Mouse (Mus musculus) embryonic facial prominence, embryonic 11.5 days (tissue): ENCODE measurements at regions not wholly inside any gene's neighbourhood (a gene's known extent, or its start where the extent isn't known, plus 50 kb on each side); places are given as distances from the start of the nearest gene placed in this dataset.

Experiments
- ATAC-seq: fragments of 200-750 bp; cut with Nextera tagmentation; replicated peaks from 2 replicates; pipeline ENCODE4 v1.8.0; 2017; ENCODE audit warnings: low read depth; ENCODE audit not compliant: insufficient number of reproducible peaks, low FRiP score, low TSS enrichment
- DNase-seq: peaks from one replicate; pipeline ENCODE4 v3.0.0-alpha.2; 2015; ENCODE audit warnings: low spot score
- H3K27ac ChIP-seq: fragments of 300-500 bp; sonication (generic); replicated peaks from 2 replicates; pipeline ENCODE4 v1.5.1; 2014; ENCODE audit warnings: mild to moderate bottlenecking, low read depth, low read length, control low read depth
- H3K27me3 ChIP-seq: fragments of 300-500 bp; sonication (generic); 2 replicates; pipeline ENCODE4 v1.6.1; 2014; ENCODE audit warnings: mild to moderate bottlenecking, low read length, moderate library complexity, mixed read lengths; ENCODE audit not compliant: control insufficient read depth, insufficient read depth
- H3K36me3 ChIP-seq: fragments of 300-500 bp; sonication (generic); replicated peaks from 2 replicates; pipeline ENCODE4 v1.6.1; 2014; ENCODE audit warnings: low read depth, mild to moderate bottlenecking, low read length, moderate library complexity, mixed read lengths; ENCODE audit not compliant: control insufficient read depth, insufficient read depth
- H3K4me1 ChIP-seq: fragments of 300-500 bp; sonication (generic); 2 replicates; pipeline ENCODE4 v1.6.1; 2014; ENCODE audit warnings: low read length, mixed read lengths; ENCODE audit not compliant: control insufficient read depth, insufficient read depth
- H3K4me2 ChIP-seq: fragments of 300-500 bp; sonication (generic); 2 replicates; pipeline ENCODE4 v1.6.1; 2014; ENCODE audit warnings: low read depth, mild to moderate bottlenecking, control low read depth, low read length, moderate library complexity
- H3K4me3 ChIP-seq: fragments of 300-500 bp; sonication (generic); 2 replicates; pipeline ENCODE4 v1.5.1; 2014; ENCODE audit warnings: low read depth, low read length, control low read depth
- H3K9ac ChIP-seq: fragments of 300-500 bp; sonication (generic); replicated peaks from 2 replicates; pipeline ENCODE4 v1.6.1; 2014; ENCODE audit warnings: mild to moderate bottlenecking, control low read depth, low read length
- H3K9me3 ChIP-seq: fragments of 300-500 bp; sonication (generic); replicated peaks from 2 replicates; pipeline ENCODE4 v1.6.1; 2016; ENCODE audit warnings: mild to moderate bottlenecking, low read length, inconsistent platforms, mixed read lengths; ENCODE audit not compliant: control insufficient read depth
- WGBS: fragments of 180-500 bp; shearing (Covaris S2); extraction: QIAGEN DNeasy Blood & Tissue Kit; methylation state at CpG from one replicate; pipeline ENCODE4 v1.1.7; 2014; 5-methylcytosine and 5-hydroxymethylcytosine counted together

DNA sequence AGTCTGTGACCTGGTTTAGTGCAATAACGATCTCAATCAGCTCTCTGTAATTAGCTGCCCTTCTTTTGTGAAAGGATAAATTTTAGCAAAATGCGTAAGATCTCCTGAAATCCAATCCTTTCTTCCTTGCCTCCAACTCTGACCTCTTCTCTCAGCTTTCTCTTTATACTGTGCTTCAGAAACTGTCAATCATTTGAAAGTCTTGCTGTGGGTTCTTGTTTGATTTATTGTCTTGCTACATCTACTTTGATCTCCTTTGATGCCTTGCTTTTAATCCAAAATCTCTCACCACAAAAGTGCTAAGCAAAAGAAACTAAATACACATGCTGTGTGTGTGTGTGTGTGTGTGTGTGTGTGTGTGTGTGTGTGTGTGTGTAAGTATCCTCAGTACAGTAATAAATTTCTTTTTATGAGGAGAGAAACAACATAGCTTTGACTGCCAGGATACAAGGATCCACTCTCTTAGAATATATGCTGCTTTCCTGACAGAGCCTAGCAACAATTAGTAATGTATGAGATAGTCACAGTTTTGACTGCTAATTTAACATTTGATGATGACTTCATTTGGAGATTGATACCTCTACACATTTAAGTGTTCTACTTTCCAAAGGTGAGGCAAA lies 270.5 kb downstream of the Cdh11 start:
- no peak overlapping the region for H3K4me2 ChIP-seq
- no peaks in the 10 kb centered on the region for H3K9me3 ChIP-seq
- H3K4me3 ChIP-seq = no peak overlapping the region
- no peaks in the 10 kb centered on the region for H3K27me3 ChIP-seq
- WGBS = 35% methylated on average over 2 of the region's 2 CpGs
- DNase-seq (no peak), ATAC-seq (no peak)
- H3K27ac ChIP-seq = no peak overlapping the region
- H3K4me1 ChIP-seq = no peaks in the 10 kb centered on the region
- no peak overlapping the region for H3K9ac ChIP-seq
- no peaks in the 10 kb centered on the region for H3K36me3 ChIP-seq

DNA sequence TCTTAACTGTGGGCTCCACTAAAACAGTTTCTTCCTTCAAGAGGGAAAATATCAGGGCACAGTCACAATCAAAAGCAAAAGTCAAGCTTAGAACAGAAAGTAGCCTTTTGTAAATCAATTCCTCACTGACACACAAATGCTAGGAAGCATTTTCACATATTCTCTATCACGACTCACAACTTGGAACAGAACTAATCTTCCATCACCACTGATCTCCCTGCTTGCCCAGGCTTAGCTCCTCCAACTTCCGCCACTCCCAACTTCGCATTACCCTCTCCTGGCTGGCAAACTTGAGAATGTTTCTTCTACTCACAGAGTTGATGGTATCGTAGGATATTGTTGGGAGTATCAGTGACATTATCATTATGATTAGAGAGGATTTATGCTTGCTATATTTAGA lies 284.7 kb downstream of the Cdh11 start:
- no peak for DNase-seq
- no peak for ATAC-seq
- no peaks in the 10 kb centered on the region for H3K9me3 ChIP-seq
- 83% methylated on average over 4 of the region's 4 CpGs for WGBS
- H3K4me1 ChIP-seq = no peaks in the 10 kb centered on the region
- no peak overlapping the region for H3K4me3 ChIP-seq
- H3K27ac ChIP-seq = no peak overlapping the region
- no peaks in the 10 kb centered on the region for H3K27me3 ChIP-seq
- no peak overlapping the region for H3K4me2 ChIP-seq
- no peak overlapping the region for H3K9ac ChIP-seq
- no peaks in the 10 kb centered on the region for H3K36me3 ChIP-seq

DNA sequence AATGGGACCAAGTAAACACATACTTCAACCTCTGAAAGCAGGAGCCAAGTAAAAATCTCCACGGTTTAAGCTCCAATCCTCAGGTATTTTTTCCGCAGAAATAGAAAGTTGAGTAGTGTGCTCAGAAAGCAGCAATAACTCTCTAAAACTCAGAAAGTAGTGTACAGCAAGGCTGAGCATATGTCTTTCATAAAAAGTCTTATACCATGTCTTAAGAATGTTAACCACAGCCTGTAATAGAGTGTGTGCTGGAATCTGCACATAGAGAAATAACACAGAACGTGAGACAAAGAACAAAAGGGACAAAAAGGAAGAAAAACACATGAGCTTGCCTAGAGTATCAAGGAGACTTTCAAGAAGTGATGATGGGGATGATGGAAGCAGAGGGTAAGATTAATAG lies 285.2 kb downstream of the Cdh11 start:
- Histone ChIP-seq H3K9me3 (no peaks in the 10 kb centered on the region), H3K9ac (no peak overlapping the region), H3K27me3 (no peaks in the 10 kb centered on the region), H3K4me1 (no peaks in the 10 kb centered on the region), H3K27ac (no peak overlapping the region), H3K4me2 (no peak overlapping the region), H3K4me3 (no peak overlapping the region), H3K36me3 (no peaks in the 10 kb centered on the region)
- ATAC-seq = no peak
- WGBS = 82% methylated on average over 3 of the region's 3 CpGs
- DNase-seq = no peak

DNA sequence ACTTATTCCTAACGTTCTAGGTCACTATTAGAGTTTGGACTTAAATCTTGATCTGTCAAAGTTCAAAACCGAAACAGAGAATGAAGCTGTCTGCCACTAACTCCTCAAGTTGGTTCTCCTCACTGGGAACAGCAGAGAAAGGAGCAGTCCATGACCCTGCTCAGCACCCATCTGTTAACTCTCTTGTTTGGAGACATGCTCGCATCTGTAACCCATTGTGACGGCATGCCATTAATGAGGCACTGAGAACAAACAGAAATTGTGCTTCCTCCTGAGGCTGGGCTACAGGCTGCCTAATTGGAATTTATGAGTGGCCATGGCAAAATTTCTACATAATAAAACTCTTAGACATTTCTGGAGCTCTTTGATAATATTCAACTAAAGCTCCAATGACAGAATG lies 286.4 kb downstream of the Cdh11 start:
- H3K4me2 ChIP-seq = no peak overlapping the region
- 53% methylated on average over 4 of the region's 4 CpGs for WGBS
- no peaks in the 10 kb centered on the region for H3K27me3 ChIP-seq
- ATAC-seq (peak; percentile 29; the same call in 1 of the 2 replicates), DNase-seq (peak; percentile 37)
- H3K4me3 ChIP-seq = no peak overlapping the region
- no peak overlapping the region for H3K9ac ChIP-seq
- H3K4me1 ChIP-seq = no peaks in the 10 kb centered on the region
- H3K27ac ChIP-seq = no peak overlapping the region
- no peaks in the 10 kb centered on the region for H3K9me3 ChIP-seq
- H3K36me3 ChIP-seq = no peaks in the 10 kb centered on the region

DNA sequence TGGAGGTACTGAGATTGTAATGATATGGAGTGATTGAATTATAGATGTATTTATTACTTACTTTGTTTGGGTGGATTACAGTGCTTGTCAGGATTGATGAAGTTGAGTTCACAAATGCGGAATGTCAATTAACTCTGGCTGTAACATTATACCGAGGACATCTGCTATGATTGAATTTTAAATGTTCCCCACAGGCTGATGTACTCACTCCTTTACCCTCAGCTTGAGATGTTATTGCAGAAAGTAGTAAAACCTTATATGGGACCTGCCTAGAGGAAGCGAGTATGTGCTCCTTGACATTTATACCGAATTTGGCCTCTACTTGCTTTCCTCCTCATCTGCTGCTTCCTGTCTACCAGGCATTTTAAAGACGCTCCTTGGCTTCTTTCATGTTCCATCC lies 288.3 kb downstream of the Cdh11 start:
- ATAC-seq (no peak), DNase-seq (peak; percentile 9)
- WGBS = 67% methylated on average over 5 of the region's 5 CpGs

DNA sequence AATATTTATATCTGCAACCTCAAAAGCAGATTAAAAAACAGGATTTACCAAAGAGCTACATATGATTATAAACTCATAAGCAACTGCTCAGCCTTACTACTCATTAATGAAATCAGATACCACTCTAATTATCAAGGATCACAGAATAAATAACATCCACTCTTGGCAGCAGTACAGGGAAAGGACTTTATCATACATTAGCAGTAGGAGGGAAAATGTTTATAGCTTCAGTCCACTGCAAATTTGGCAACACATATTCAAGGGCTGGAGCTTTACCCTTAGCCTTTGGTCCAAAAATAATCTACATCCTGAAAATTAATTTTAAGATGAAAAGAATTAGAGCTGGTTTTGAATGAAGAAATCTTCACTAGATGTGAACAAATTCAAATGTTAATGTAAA lies 288.7 kb downstream of the Cdh11 start:
- no peak for ATAC-seq
- Histone ChIP-seq H3K27ac (no peak overlapping the region), H3K36me3 (no peaks in the 10 kb centered on the region), H3K4me2 (no peak overlapping the region), H3K4me1 (no peaks in the 10 kb centered on the region), H3K4me3 (no peak overlapping the region), H3K9me3 (no peaks in the 10 kb centered on the region), H3K27me3 (no peaks in the 10 kb centered on the region), H3K9ac (no peak overlapping the region)
- DNase-seq = no peak

More for the DNA sequence above, 288.3 kb downstream of the Cdh11 start:
- no peaks in the 10 kb centered on the region for H3K4me1 ChIP-seq
- no peak overlapping the region for H3K4me3 ChIP-seq
- H3K9ac ChIP-seq = no peak overlapping the region
- no peak overlapping the region for H3K27ac ChIP-seq
- H3K36me3 ChIP-seq = no peaks in the 10 kb centered on the region
- no peaks in the 10 kb centered on the region for H3K27me3 ChIP-seq
- no peaks in the 10 kb centered on the region for H3K9me3 ChIP-seq
- no peak overlapping the region for H3K4me2 ChIP-seq

DNA sequence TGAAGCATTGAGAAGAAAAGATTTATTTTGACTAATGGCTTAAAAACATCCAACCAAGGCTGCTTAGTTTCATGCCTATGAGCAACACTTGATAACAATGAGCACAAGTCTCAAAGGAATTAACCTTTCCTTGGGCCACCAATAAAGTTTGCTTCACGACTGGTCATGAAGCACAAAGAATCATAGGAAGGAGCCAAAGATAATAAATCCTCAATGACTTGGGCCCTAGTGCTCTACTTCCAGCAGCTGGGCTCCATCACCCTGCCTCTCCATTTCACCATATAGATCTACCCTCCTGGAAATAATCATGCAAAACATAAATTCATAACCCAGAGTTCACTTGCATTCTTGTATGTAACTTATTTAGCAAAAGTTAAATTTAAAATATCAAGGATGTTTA lies 289.4 kb downstream of the Cdh11 start:
- Histone ChIP-seq H3K36me3 (no peaks in the 10 kb centered on the region), H3K9ac (no peak overlapping the region), H3K9me3 (no peaks in the 10 kb centered on the region), H3K4me3 (no peak overlapping the region), H3K27ac (no peak overlapping the region), H3K4me1 (no peaks in the 10 kb centered on the region), H3K27me3 (no peaks in the 10 kb centered on the region), H3K4me2 (no peak overlapping the region)
- DNase-seq (no peak), ATAC-seq (no peak)
- WGBS = 72% methylated on average over 1 of the region's 1 CpGs

DNA sequence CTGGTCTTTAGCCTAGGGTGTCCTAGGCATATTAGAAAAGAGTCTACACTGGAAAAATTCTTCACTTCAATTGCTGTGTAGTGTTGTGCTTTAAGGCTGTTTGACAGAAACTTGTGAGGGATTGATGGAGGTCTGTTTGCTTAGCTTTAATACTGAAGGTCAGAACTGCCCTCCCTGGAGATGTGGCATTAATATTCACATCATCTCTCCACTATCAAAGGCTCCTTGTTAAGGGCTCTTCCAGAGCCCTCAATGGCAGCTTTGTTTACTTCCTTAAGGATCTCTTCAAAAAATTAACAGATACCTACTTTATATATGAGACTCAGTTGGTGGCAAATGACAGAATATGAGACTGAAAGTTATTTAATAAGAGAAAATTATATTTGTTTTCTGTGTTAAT lies 294.4 kb downstream of the Cdh11 start:
- ATAC-seq (no peak), DNase-seq (no peak)
- H3K27ac ChIP-seq = no peak overlapping the region
- no peaks in the 10 kb centered on the region for H3K36me3 ChIP-seq
- H3K4me1 ChIP-seq = no peaks in the 10 kb centered on the region
- no peak overlapping the region for H3K4me3 ChIP-seq
- H3K4me2 ChIP-seq = no peak overlapping the region
- H3K9me3 ChIP-seq = no peaks in the 10 kb centered on the region
- no peaks in the 10 kb centered on the region for H3K27me3 ChIP-seq
- no peak overlapping the region for H3K9ac ChIP-seq
